Mouse (Mus musculus): ENCODE data around the gene Armh3.

DNA sequence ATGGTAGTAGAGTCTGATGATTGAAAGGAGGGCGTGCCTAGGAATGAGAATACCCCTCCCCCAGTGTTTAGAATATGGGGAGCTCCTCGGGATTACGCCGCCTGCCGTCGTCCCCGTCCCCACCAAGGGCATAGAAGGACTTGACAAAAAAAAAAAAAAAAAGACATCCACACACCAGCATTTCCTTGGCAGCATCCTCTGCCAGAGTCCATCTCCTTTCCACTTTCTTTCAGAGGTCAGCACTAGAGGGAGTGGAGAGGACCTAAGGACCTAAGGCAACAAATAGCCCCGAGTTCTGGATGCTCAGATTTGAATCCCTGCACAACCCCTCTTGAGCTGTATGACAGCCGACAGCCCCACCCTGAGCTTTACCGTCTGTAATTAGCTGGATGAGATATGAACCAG, 48.3 kb upstream of the Armh3 start:
- TF ChIP-seq MAX (IDR thresholded peaks at IDR 0.05; ENCODE audit: low read length) (no peak), GABPA (IDR thresholded peaks at IDR 0.05; ENCODE audit: low read depth, low read length) (no peak), MAZ (IDR thresholded peaks at IDR 0.05; ENCODE audit: low read depth, low read length) (no peak), RCOR1 (IDR thresholded peaks at IDR 0.05; ENCODE audit: low read depth, low read length) (0 out of 2 replicates have a peak, but pooled peaks have one; percentile 26), EP300 (IDR thresholded peaks at IDR 0.05; ENCODE audit: low read depth in 1 of 2, low read length in 2 of 2) (no peak), E2F4 (IDR thresholded peaks at IDR 0.05; ENCODE audit: borderline replicate concordance, low read depth, low read length) (no peak), GATA1 (IDR thresholded peaks at IDR 0.05; ENCODE audit: low read depth, low read length) (no peak), ZNF384 (IDR thresholded peaks at IDR 0.05; ENCODE audit: low read depth, low read length) (no peak)

Data from MEL (cell line).